Mouse (Mus musculus) olfactory bulb, adult 2 months (tissue): ENCODE results near the gene Cmpk2.
"Not testable (repeated sequence)": the region's sequence is repeated elsewhere in the genome, so short reads cannot be mapped to it uniquely, and the experiment has no call there.

Source experiments
- CTCF ChIP-seq: fragments of 200-500 bp; IDR thresholded peaks from 2 replicates; pipeline ENCODE4 v1.5.1; 2012; ENCODE audit warnings: low read depth, mild to moderate bottlenecking, low read length, moderate library complexity; ENCODE audit not compliant: insufficient read depth
- POLR2A ChIP-seq: fragments of 200-500 bp; IDR thresholded peaks from 2 replicates; pipeline ENCODE4 v1.6.1; 2012; ENCODE audit warnings: mild to moderate bottlenecking, low read depth, low read length, moderate library complexity; ENCODE audit not compliant: insufficient read depth

DNA sequence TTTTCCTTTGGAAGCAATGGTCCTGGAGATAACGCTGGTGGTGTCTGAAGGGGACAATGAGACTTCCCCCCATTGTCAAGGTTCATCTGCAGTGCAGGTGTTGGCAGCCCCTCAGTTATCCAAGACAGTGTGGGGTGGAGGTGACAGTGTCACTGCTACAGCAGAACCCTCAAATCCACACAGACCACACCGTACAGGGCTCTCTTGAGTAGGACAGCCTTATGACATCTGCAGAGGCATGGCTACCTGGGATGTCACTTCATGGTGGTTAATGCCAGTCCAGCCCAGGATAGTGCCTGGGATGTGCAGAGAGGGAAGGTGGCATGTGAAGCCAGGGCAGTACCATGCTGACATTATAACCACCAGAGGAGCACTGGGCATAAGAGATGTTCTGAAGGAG, 40.2 kb upstream of the Cmpk2 start:
- not testable (repeated sequence) for TF ChIP-seq CTCF, POLR2A
